Mouse (Mus musculus): ENCODE results near the gene Trib3. TPM values are rescaled to one million over a fixed set of nuclear protein-coding genes. Genes with fewer than 3 reads are reported as not detected.

Gene Trib3
- polyA plus RNA-seq (2012; rRNA removed; ENCODE audit: low replicate concordance), result 5.7 and 10.4 TPM in 2 replicates

DNA sequence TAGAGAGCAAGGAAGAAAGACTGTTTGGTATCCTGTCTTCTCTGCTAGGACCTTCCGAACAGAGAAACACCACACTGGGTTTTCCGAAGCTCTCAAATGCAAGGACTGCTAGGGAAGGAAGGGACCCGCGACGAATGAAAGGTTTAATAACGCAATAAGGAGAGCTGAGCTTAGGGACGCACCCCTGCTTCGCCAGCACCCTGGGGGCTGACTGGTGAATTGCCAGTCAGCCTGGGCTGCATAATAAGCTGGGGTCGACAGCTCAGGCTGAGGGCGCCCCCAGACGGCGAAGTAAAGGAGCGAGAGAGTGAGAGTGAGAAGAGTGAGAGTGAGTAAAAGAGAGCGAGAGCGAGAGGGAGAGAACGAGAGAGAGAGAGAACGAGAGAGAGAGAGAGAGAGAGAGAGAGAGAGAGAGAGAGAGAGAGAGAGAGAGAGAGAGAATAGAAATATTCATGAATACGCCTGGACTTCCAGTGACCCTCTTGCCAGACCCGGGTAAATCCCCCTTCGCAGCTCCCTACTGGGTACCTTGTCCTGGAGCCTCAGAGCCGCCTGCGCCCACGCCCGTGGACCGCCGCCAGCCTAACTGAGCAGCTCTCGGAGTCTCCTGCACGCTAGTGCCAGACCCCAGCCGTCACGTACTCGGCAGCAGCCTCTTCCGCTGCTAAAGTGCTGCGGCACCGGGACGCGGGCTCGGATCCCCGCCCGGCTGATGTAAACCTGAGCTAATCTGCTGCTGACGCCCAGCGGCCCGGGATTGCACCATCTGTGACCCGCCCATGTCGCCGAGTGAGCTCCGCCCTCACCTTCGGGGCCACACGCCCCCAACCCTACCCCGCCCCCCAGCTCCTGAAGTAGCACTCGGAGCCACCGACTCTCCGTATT is at the start of gene Trib3:
Gene Trib3 (minus strand): TSS at position 704 of the 885 bp plus-strand sequence.

DNA sequence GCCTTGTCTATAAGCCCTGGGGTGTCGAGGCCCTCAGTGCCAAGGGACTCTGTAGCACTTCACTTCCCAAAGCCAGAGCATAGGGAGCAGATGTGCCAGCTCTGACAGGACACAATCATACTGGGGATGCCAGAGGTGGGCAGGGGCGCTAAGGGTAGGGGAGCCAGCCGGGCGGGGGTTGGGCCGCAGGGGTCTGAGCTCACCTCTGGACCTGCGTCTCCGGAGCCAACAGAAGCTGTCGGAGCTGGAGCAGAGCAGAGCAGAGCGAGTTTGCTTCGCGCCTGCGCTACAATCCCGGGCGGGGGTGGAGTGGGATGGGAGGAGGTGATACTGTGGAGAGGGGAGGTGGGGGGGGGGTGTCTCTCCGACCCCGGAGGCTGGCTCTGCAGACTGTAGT is 32.5 kb upstream of the Trib3 start, which contains the start of gene Nrsn2:
Gene Nrsn2 (minus strand): TSS at position 294 of the 397 bp plus-strand sequence.

GRCm38 (mm10) chr2:152332101-152332825 is 11.6 kb downstream of the Trib3 start, which contains the start of gene Rbck1:
TSS of gene Rbck1 (minus strand) at chr2:152332653.

DNA sequence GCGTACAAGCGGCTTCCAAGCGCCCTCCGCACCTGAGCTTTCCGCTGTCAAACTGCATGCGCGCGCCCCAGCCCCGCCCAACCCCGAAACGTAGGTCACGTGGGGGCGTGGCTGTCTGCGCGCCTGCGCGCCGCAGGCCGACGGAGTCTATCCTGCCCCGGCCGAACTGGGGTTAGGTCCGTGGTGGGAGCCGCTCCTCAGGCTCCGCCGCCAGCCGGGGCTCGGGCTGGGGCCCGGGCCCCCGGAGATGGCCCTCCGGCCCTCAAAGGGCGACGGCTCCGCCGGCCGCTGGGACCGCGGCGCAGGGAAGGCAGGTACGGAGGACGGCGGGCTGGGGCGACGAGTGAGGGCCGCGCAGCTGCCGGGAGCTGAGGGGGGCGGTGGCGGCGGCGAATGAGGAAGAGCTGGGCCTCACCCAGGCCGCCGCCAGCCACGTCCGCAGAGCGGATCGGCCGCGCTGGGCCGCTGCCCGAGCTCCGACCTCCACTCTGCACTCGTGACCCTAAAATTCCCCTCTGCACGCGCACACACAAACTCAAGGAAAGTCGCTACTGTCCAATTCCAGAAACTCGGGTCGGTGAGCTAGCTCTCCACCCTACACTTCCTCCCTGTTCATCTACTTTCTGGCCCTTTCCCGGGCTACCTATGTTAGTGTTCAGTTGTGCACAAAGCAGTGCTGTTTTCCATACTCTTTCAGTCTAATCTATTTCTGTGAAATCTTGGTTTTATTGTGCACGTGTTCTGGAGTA is 49.9 kb downstream of the Trib3 start, which contains the start of gene Tbc1d20:
Gene Tbc1d20 (plus strand): TSS at position 102 of the 749 bp plus-strand sequence.

Other genes starting within 250 kb of the Trib3 start
- 59.0 and 69.5 TPM in 2 replicates for gene Srxn1, start 238.5 kb downstream of the Trib3 start, polyA plus RNA-seq (2012; rRNA removed; ENCODE audit: low replicate concordance)
- 14.0 and 57.4 TPM in 2 replicates for gene Tcf15, start 200.5 kb downstream of the Trib3 start, polyA plus RNA-seq (2012; rRNA removed; ENCODE audit: low replicate concordance)
- gene Csnk2a1, start 117.2 kb downstream of the Trib3 start, polyA plus RNA-seq (2012; rRNA removed; ENCODE audit: low replicate concordance), result 15.5 and 32.7 TPM in 2 replicates
- gene Tbc1d20, start 50.2 kb downstream of the Trib3 start, polyA plus RNA-seq (2012; rRNA removed; ENCODE audit: low replicate concordance), result 68.4 and 104 TPM in 2 replicates
- 294 and 352 TPM in 2 replicates for gene Rbck1, start 11.4 kb downstream of the Trib3 start, polyA plus RNA-seq (2012; rRNA removed; ENCODE audit: low replicate concordance)
- gene Nrsn2, start 32.6 kb upstream of the Trib3 start, polyA plus RNA-seq (2012; rRNA removed; ENCODE audit: low replicate concordance), result not detected in 2 replicates
- 5.9 and 9.2 TPM in 2 replicates for gene Sox12, start 54.0 kb upstream of the Trib3 start, polyA plus RNA-seq (2012; rRNA removed; ENCODE audit: low replicate concordance)
- gene Zcchc3, start 71.0 kb upstream of the Trib3 start, polyA plus RNA-seq (2012; rRNA removed; ENCODE audit: low replicate concordance), result 2.1 and 2.6 TPM in 2 replicates
- gene 6820408C15Rik, start 71.6 kb upstream of the Trib3 start, polyA plus RNA-seq (2012; rRNA removed; ENCODE audit: low replicate concordance), result 0.08 and 0.17 TPM in 2 replicates
- not detected in 2 replicates for gene Defb23, start 120.6 kb upstream of the Trib3 start, polyA plus RNA-seq (2012; rRNA removed; ENCODE audit: low replicate concordance)
- not detected in 2 replicates for gene Defb20, start 133.0 kb upstream of the Trib3 start, polyA plus RNA-seq (2012; rRNA removed; ENCODE audit: low replicate concordance)
- gene Defb22, start 146.1 kb upstream of the Trib3 start, polyA plus RNA-seq (2012; rRNA removed; ENCODE audit: low replicate concordance), result not detected in 2 replicates
- not detected in 2 replicates for gene Defb26, start 167.7 kb upstream of the Trib3 start, polyA plus RNA-seq (2012; rRNA removed; ENCODE audit: low replicate concordance)
- gene Defb28, start 174.2 kb upstream of the Trib3 start, polyA plus RNA-seq (2012; rRNA removed; ENCODE audit: low replicate concordance), result not detected in 2 replicates
- gene Defb29, start 196.1 kb upstream of the Trib3 start, polyA plus RNA-seq (2012; rRNA removed; ENCODE audit: low replicate concordance), result not detected in 2 replicates
- gene Gm17416, start 225.3 kb upstream of the Trib3 start, polyA plus RNA-seq (2012; rRNA removed; ENCODE audit: low replicate concordance), result not detected in 2 replicates
- gene Defb21, start 228.7 kb upstream of the Trib3 start, polyA plus RNA-seq (2012; rRNA removed; ENCODE audit: low replicate concordance), result not detected in 2 replicates
- gene Defb19, start 236.3 kb upstream of the Trib3 start, polyA plus RNA-seq (2012; rRNA removed; ENCODE audit: low replicate concordance), result not detected in 2 replicates

Data from mammary gland, adult 2 months (tissue).